Mouse (Mus musculus): ENCODE data around the gene Aacs. TPM values are rescaled to one million over a fixed set of nuclear protein-coding genes. Genes with fewer than 3 reads are reported as not detected.

Gene Aacs
- polyA plus RNA-seq, 1 experiment from 2014 or later = 41.4 TPM

DNA sequence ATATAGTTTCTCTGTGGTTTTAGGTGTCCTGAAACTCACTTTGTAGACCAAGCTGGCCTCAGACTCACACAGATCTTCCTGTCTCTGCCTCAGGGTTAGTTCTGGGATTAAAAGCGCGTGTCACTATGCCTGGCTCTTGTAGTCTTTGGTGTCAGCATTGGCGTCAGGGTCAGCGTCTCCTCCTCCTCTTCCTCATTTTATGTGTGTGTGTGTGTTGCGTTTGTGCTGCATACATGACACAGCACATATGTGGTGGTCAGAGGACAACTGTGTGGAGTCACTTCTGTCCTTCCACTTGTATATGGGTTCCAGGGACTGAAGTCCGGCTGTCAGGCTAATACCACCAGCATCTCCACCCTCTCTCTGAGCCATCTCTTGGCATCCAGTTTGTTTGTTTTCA is 25.9 kb downstream of the Aacs start:
- no peak for ATAC-seq (ENCODE audit: low FRiP score, low TSS enrichment)
- H3K4me3 ChIP-seq (ENCODE audit: low read depth, low read length) = no peak overlapping the region
- H3K4me1 ChIP-seq (replicated peaks; ENCODE audit: control insufficient read depth, insufficient read depth) = no peaks in the 10 kb centered on the region
- no peaks in the 10 kb centered on the region for H3K9me3 ChIP-seq (ENCODE audit: control insufficient read depth, low read length)
- 89% methylated on average over 6 of the region's 6 CpGs for WGBS
- H3K4me2 ChIP-seq (replicated peaks; ENCODE audit: low read depth) = no peak overlapping the region
- H3K9ac ChIP-seq (ENCODE audit: low read length) = no peak overlapping the region
- 0 out of 2 replicates have a peak, but pooled peaks cover 8% of the 10 kb centered on the region for H3K36me3 ChIP-seq (ENCODE audit: control insufficient read depth, insufficient read depth, low read length)
- H3K27me3 ChIP-seq (ENCODE audit: control insufficient read depth, insufficient read depth, low read length) = no peaks in the 10 kb centered on the region
- no peak for DNase-seq (ENCODE audit: low spot score)
- H3K27ac ChIP-seq (replicated peaks) = no peak overlapping the region
- TF ChIP-seq CTCF (IDR thresholded peaks at IDR 0.05; ENCODE audit: low read depth) (no peak), EP300 (optimal IDR thresholded peaks at IDR 0.05) (no peak)

- H3K27me3 ChIP-seq (ENCODE audit: control insufficient read depth, insufficient read depth, low read length) = no peaks in the 10 kb centered on the region
- H3K9me3 ChIP-seq (ENCODE audit: control insufficient read depth, low read length) = no peaks in the 10 kb centered on the region
- 55% methylated on average over 3 of the region's 3 CpGs for WGBS
- H3K36me3 ChIP-seq (ENCODE audit: control insufficient read depth, insufficient read depth, low read length) = 0 out of 2 replicates have a peak, but pooled peaks cover 9% of the 10 kb centered on the region
- no peak for ATAC-seq (ENCODE audit: low FRiP score, low TSS enrichment)
- no peak for TF ChIP-seq CTCF (IDR thresholded peaks at IDR 0.05; ENCODE audit: low read depth)
- no peak for TF ChIP-seq EP300 (optimal IDR thresholded peaks at IDR 0.05)
- H3K4me2 ChIP-seq (replicated peaks; ENCODE audit: low read depth) = no peak overlapping the region
- H3K4me1 ChIP-seq (replicated peaks; ENCODE audit: control insufficient read depth, insufficient read depth) = no peaks in the 10 kb centered on the region
- no peak overlapping the region for H3K9ac ChIP-seq (ENCODE audit: low read length)
- no peak overlapping the region for H3K27ac ChIP-seq (replicated peaks)
- DNase-seq (ENCODE audit: low spot score) = no peak
- H3K4me3 ChIP-seq (ENCODE audit: low read depth, low read length) = no peak overlapping the region
Measured at GRCm38 (mm10) chr5:125502186-125502585, 26.6 kb downstream of the Aacs start.

DNA sequence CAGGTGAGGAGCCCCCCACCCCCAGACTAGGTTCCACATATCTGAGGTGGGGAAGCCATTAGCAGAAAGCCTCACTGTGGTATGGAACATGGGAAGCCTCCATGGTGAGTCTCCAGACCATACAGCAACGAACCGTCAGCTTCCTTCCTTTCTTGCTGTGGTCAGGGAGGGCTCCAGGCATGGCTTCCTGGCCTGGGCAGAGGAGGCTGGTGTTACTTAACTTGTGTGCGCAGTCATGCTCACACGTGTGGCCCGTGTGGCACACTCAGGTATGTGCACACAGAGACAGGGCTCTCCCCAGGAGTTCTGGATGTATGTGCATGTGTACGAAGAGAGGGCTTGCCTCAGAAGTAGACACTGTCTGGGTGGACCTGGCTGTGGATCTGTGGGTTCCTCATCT is 28.0 kb downstream of the Aacs start:
- no peak for TF ChIP-seq EP300 (optimal IDR thresholded peaks at IDR 0.05)
- TF ChIP-seq CTCF (IDR thresholded peaks at IDR 0.05; ENCODE audit: low read depth) = no peak
- DNase-seq (ENCODE audit: low spot score) = no peak
- no peak for ATAC-seq (ENCODE audit: low FRiP score, low TSS enrichment)
- H3K4me1 ChIP-seq (replicated peaks; ENCODE audit: control insufficient read depth, insufficient read depth) = no peaks in the 10 kb centered on the region
- H3K9ac ChIP-seq (ENCODE audit: low read length) = no peak overlapping the region
- H3K27ac ChIP-seq (replicated peaks) = no peak overlapping the region
- 0 out of 2 replicates have a peak, but pooled peaks cover 9% of the 10 kb centered on the region for H3K36me3 ChIP-seq (ENCODE audit: control insufficient read depth, insufficient read depth, low read length)
- no peak overlapping the region for H3K4me2 ChIP-seq (replicated peaks; ENCODE audit: low read depth)
- H3K9me3 ChIP-seq (ENCODE audit: control insufficient read depth, low read length) = no peaks in the 10 kb centered on the region
- no peaks in the 10 kb centered on the region for H3K27me3 ChIP-seq (ENCODE audit: control insufficient read depth, insufficient read depth, low read length)
- 91% methylated on average over 6 of the region's 6 CpGs for WGBS
- H3K4me3 ChIP-seq (ENCODE audit: low read depth, low read length) = no peak overlapping the region

DNA sequence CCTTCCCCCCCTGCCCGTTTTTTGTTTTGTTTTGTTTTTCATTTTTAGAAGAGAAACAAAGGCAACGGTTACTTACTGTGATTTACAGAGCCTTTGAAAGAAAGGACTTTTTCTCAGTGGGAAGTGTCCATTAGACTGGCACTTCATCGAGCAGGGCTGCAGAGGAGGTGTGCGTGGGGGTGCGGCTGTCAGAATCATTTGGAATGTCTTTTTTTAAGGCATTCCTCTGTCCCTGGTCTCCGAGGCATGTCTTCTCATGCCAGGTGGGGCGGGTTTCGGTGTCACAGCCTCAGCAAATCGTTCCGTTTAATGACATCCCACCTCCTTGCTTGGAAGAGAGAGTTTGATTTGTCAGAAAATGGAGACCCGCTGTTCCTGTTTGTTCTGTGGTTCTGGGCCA is 29.1 kb downstream of the Aacs start:
- Histone ChIP-seq H3K27ac (replicated peaks) (no peak overlapping the region), H3K9me3 (ENCODE audit: control insufficient read depth, low read length) (no peaks in the 10 kb centered on the region), H3K27me3 (ENCODE audit: control insufficient read depth, insufficient read depth, low read length) (no peaks in the 10 kb centered on the region), H3K4me2 (replicated peaks; ENCODE audit: low read depth) (no peak overlapping the region), H3K9ac (ENCODE audit: low read length) (no peak overlapping the region), H3K4me1 (replicated peaks; ENCODE audit: control insufficient read depth, insufficient read depth) (no peaks in the 10 kb centered on the region), H3K4me3 (ENCODE audit: low read depth, low read length) (no peak overlapping the region), H3K36me3 (ENCODE audit: control insufficient read depth, insufficient read depth, low read length) (peaks cover 13% of the 10 kb centered on the region)
- DNase-seq (ENCODE audit: low spot score) (no peak), ATAC-seq (ENCODE audit: low FRiP score, low TSS enrichment) (no peak)
- WGBS = 61% methylated on average over 11 of the region's 11 CpGs
- TF ChIP-seq EP300 (optimal IDR thresholded peaks at IDR 0.05) (no peak), CTCF (IDR thresholded peaks at IDR 0.05; ENCODE audit: low read depth) (no peak)

DNA sequence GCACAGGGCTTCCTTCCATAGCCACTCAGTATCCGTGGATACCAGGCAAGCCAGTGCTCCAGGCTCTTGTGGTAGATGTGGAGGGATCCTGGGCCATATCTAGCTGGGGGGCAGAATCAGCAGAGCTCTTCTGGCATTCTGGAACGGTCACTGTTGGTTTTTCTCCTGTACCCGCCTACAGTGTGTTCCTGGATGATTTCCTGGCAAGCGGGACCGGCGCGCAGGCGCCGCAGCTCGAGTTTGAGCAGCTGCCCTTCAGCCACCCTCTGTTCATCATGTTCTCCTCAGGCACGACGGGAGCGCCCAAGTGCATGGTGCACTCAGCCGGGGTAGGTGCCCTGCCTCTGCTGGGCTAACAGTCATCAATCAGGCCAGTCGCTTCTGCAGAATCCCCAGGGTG is 30.4 kb downstream of the Aacs start:
- no peak overlapping the region for H3K9ac ChIP-seq (ENCODE audit: low read length)
- no peak overlapping the region for H3K4me3 ChIP-seq (ENCODE audit: low read depth, low read length)
- H3K36me3 ChIP-seq (ENCODE audit: control insufficient read depth, insufficient read depth, low read length) = peaks cover 21% of the 10 kb centered on the region
- DNase-seq (ENCODE audit: low spot score) (no peak), ATAC-seq (ENCODE audit: low FRiP score, low TSS enrichment) (no peak)
- H3K4me2 ChIP-seq (replicated peaks; ENCODE audit: low read depth) = no peak overlapping the region
- H3K27me3 ChIP-seq (ENCODE audit: control insufficient read depth, insufficient read depth, low read length) = no peaks in the 10 kb centered on the region
- no peak overlapping the region for H3K27ac ChIP-seq (replicated peaks)
- no peaks in the 10 kb centered on the region for H3K9me3 ChIP-seq (ENCODE audit: control insufficient read depth, low read length)
- WGBS = 85% methylated on average over 15 of the region's 15 CpGs
- no peaks in the 10 kb centered on the region for H3K4me1 ChIP-seq (replicated peaks; ENCODE audit: control insufficient read depth, insufficient read depth)
- no peak for TF ChIP-seq CTCF (IDR thresholded peaks at IDR 0.05; ENCODE audit: low read depth)
- TF ChIP-seq EP300 (optimal IDR thresholded peaks at IDR 0.05) = no peak

- H3K4me1 ChIP-seq (replicated peaks; ENCODE audit: control insufficient read depth, insufficient read depth) = no peaks in the 10 kb centered on the region
- no peak overlapping the region for H3K4me2 ChIP-seq (replicated peaks; ENCODE audit: low read depth)
- TF ChIP-seq CTCF (IDR thresholded peaks at IDR 0.05; ENCODE audit: low read depth) (peak; percentile 45), EP300 (optimal IDR thresholded peaks at IDR 0.05) (no peak)
- no peak overlapping the region for H3K9ac ChIP-seq (ENCODE audit: low read length)
- 90% methylated on average over 9 of the region's 9 CpGs for WGBS
- no peaks in the 10 kb centered on the region for H3K9me3 ChIP-seq (ENCODE audit: control insufficient read depth, low read length)
- H3K36me3 ChIP-seq (ENCODE audit: control insufficient read depth, insufficient read depth, low read length) = peaks cover 27% of the 10 kb centered on the region
- ATAC-seq (ENCODE audit: low FRiP score, low TSS enrichment) (no peak), DNase-seq (ENCODE audit: low spot score) (no peak)
- no peaks in the 10 kb centered on the region for H3K27me3 ChIP-seq (ENCODE audit: control insufficient read depth, insufficient read depth, low read length)
- H3K4me3 ChIP-seq (ENCODE audit: low read depth, low read length) = no peak overlapping the region
- H3K27ac ChIP-seq (replicated peaks) = no peak overlapping the region
Measured at GRCm38 (mm10) chr5:125507582-125507981, 32.0 kb downstream of the Aacs start.
